Mouse (Mus musculus) layer of hippocampus, adult 9-11 months (tissue): Measurements from ENCODE around the gene Ccdc38.
"Not testable (repeated sequence)": the region's sequence is repeated elsewhere in the genome, so short reads cannot be mapped to it uniquely, and the experiment has no call there.

Experiments
- DNase-seq: peaks from one replicate; pipeline ENCODE4 v3.0.0; 2022

The Ccdc38 gene

GRCm38 (mm10) chr10:93549821-93550220 is 9.4 kb downstream of the Ccdc38 start:
- DNase-seq = no peak

GRCm38 (mm10) chr10:93552596-93552995 is 12.2 kb downstream of the Ccdc38 start:
- DNase-seq = no peak

GRCm38 (mm10) chr10:93557971-93558370 is 17.5 kb downstream of the Ccdc38 start:
- not testable (repeated sequence) for DNase-seq

- DNase-seq = no peak
Measured at GRCm38 (mm10) chr10:93559786-93560185, 19.4 kb downstream of the Ccdc38 start.

GRCm38 (mm10) chr10:93564518-93565090 is 24.2 kb downstream of the Ccdc38 start:
- DNase-seq = no peak

GRCm38 (mm10) chr10:93567066-93567465 is 26.6 kb downstream of the Ccdc38 start:
- no peak for DNase-seq

GRCm38 (mm10) chr10:93567841-93568566 is 27.6 kb downstream of the Ccdc38 start:
- DNase-seq = no peak

GRCm38 (mm10) chr10:93568671-93569070 is 28.2 kb downstream of the Ccdc38 start:
- DNase-seq = no peak

- DNase-seq = no peak
Measured at GRCm38 (mm10) chr10:93572209-93572608, 31.8 kb downstream of the Ccdc38 start.

- no peak for DNase-seq
Measured at GRCm38 (mm10) chr10:93574966-93575365, 34.5 kb downstream of the Ccdc38 start.

- no peak for DNase-seq
Measured at GRCm38 (mm10) chr10:93575960-93576359, 35.5 kb downstream of the Ccdc38 start.

GRCm38 (mm10) chr10:93577271-93577886 is 36.9 kb downstream of the Ccdc38 start:
- DNase-seq = peak; percentile 75

GRCm38 (mm10) chr10:93588796-93589195 is 48.4 kb downstream of the Ccdc38 start:
- DNase-seq = no peak

- DNase-seq = peak; percentile 91
Measured at GRCm38 (mm10) chr10:93589281-93589848, 48.9 kb downstream of the Ccdc38 start, which contains the start of gene Snrpf. TSS of gene Snrpf (minus strand) at chr10:93589706.

- no peak for DNase-seq
Measured at GRCm38 (mm10) chr10:93592456-93592855, 52.0 kb downstream of the Ccdc38 start.

GRCm38 (mm10) chr10:93594022-93594482 is 53.6 kb downstream of the Ccdc38 start:
- peak; percentile 87 for DNase-seq

GRCm38 (mm10) chr10:93595831-93596230 is 55.4 kb downstream of the Ccdc38 start:
- no peak for DNase-seq

GRCm38 (mm10) chr10:93596641-93597040 is 56.2 kb downstream of the Ccdc38 start:
- no peak for DNase-seq

- DNase-seq = no peak
Measured at GRCm38 (mm10) chr10:93602309-93602708, 61.9 kb downstream of the Ccdc38 start.

- no peak for DNase-seq
Measured at GRCm38 (mm10) chr10:93603256-93603655, 62.8 kb downstream of the Ccdc38 start.

- DNase-seq = no peak
Measured at GRCm38 (mm10) chr10:93606326-93606725, 65.9 kb downstream of the Ccdc38 start.

GRCm38 (mm10) chr10:93608051-93608450 is 67.6 kb downstream of the Ccdc38 start:
- no peak for DNase-seq

GRCm38 (mm10) chr10:93609236-93609635 is 68.8 kb downstream of the Ccdc38 start:
- DNase-seq = no peak

- DNase-seq = no peak
Measured at GRCm38 (mm10) chr10:93610896-93611295, 70.5 kb downstream of the Ccdc38 start.
